Mouse (Mus musculus): ENCODE measurements around the gene Cux2.

Gene Cux2

GRCm38 (mm10) chr5:122050017-122050831 lies at the start of gene Cux2:
TSS of gene Cux2 (minus strand) at chr5:122050102.
- peak; percentile 77 for DNase-seq

- no peak for DNase-seq
Measured at GRCm38 (mm10) chr5:122094439-122094838, 44.5 kb upstream of the Cux2 start.

GRCm38 (mm10) chr5:122093734-122094133 lies 43.8 kb upstream of the Cux2 start:
- DNase-seq = no peak

GRCm38 (mm10) chr5:122092794-122093193 lies 42.9 kb upstream of the Cux2 start:
- DNase-seq = no peak

- peak; percentile 66 for DNase-seq
Measured at GRCm38 (mm10) chr5:122091070-122091469, 41.2 kb upstream of the Cux2 start.

- DNase-seq = no peak
Measured at GRCm38 (mm10) chr5:122089664-122090063, 39.8 kb upstream of the Cux2 start.

- peak; percentile 91 for DNase-seq
Measured at GRCm38 (mm10) chr5:122088917-122089316, 39.0 kb upstream of the Cux2 start.

GRCm38 (mm10) chr5:122086121-122086520 lies 36.2 kb upstream of the Cux2 start:
- no peak for DNase-seq

- DNase-seq = no peak
Measured at GRCm38 (mm10) chr5:122085291-122085690, 35.4 kb upstream of the Cux2 start.

- DNase-seq = no peak
Measured at GRCm38 (mm10) chr5:122084470-122084869, 34.6 kb upstream of the Cux2 start.

GRCm38 (mm10) chr5:122083282-122083681 lies 33.4 kb upstream of the Cux2 start:
- DNase-seq = no peak

- no peak for DNase-seq
Measured at GRCm38 (mm10) chr5:122081471-122081870, 31.6 kb upstream of the Cux2 start.

- peak; percentile 96 for DNase-seq
Measured at GRCm38 (mm10) chr5:122080930-122081329, 31.0 kb upstream of the Cux2 start.

- peak; percentile 55 for DNase-seq
Measured at GRCm38 (mm10) chr5:122079796-122080195, 29.9 kb upstream of the Cux2 start.

- DNase-seq = no peak
Measured at GRCm38 (mm10) chr5:122077244-122077643, 27.3 kb upstream of the Cux2 start.

GRCm38 (mm10) chr5:122075736-122076135 lies 25.8 kb upstream of the Cux2 start:
- DNase-seq = no peak

- no peak for DNase-seq
Measured at GRCm38 (mm10) chr5:122071997-122072396, 22.1 kb upstream of the Cux2 start.

- no peak for DNase-seq
Measured at GRCm38 (mm10) chr5:122070963-122071800, 21.3 kb upstream of the Cux2 start.

GRCm38 (mm10) chr5:122068563-122068962 lies 18.7 kb upstream of the Cux2 start:
- no peak for DNase-seq

- peak; percentile 43 for DNase-seq
Measured at GRCm38 (mm10) chr5:122063204-122063933, 13.5 kb upstream of the Cux2 start.

- no peak for DNase-seq
Measured at GRCm38 (mm10) chr5:122062479-122062878, 12.6 kb upstream of the Cux2 start.

GRCm38 (mm10) chr5:122060767-122061333 lies 10.9 kb upstream of the Cux2 start:
- DNase-seq = no peak
